Mouse (Mus musculus): ENCODE measurements around the gene Hook2. TPM values are rescaled to one million over a fixed set of nuclear protein-coding genes. Genes with fewer than 3 reads are reported as not detected.

Gene Hook2
- total RNA-seq, 1 experiment from 2014 or later: 8.6 TPM

Other genes with a start within 250 kb of the Hook2 start
- gene Nfix, start 190.3 kb upstream of the Hook2 start, total RNA-seq (2017): 1.7 and 3.4 TPM in 2 replicates
- gene Dand5, start 167.8 kb upstream of the Hook2 start, total RNA-seq (2017): 4.5 and 5.5 TPM in 2 replicates
- 14.1 and 16.7 TPM in 2 replicates for gene Gadd45gip1, start 159.1 kb upstream of the Hook2 start, total RNA-seq (2017)
- gene Rad23a, start 149.9 kb upstream of the Hook2 start, total RNA-seq (2017): 46.6 and 57.8 TPM in 2 replicates
- gene Calr, start 143.7 kb upstream of the Hook2 start, total RNA-seq (2017): 690 and 751 TPM in 2 replicates
- 50.7 and 56.2 TPM in 2 replicates for gene Farsa, start 133.6 kb upstream of the Hook2 start, total RNA-seq (2017)
- gene Syce2, start 118.5 kb upstream of the Hook2 start, total RNA-seq (2017): 4.4 and 5.5 TPM in 2 replicates
- gene Gcdh, start 96.7 kb upstream of the Hook2 start, total RNA-seq (2017): 21.0 and 21.5 TPM in 2 replicates
- gene Klf1, start 88.7 kb upstream of the Hook2 start, total RNA-seq (2017): not detected in 2 replicates
- gene Dnase2a, start 82.0 kb upstream of the Hook2 start, total RNA-seq (2017): 31.7 and 34.7 TPM in 2 replicates
- 0.12 and 0.23 TPM in 2 replicates for gene Mast1, start 53.2 kb upstream of the Hook2 start, total RNA-seq (2017)
- gene Rtbdn, start 43.6 kb upstream of the Hook2 start, total RNA-seq (2017): not detected in 2 replicates
- not detected in 2 replicates for gene Gm49661, start 21.2 kb upstream of the Hook2 start, total RNA-seq (2017)
- gene Prdx2, start 21.0 kb upstream of the Hook2 start, total RNA-seq (2017): 92.5 and 96.9 TPM in 2 replicates
- 26.5 and 36.0 TPM in 2 replicates for gene Rnaseh2a, start 20.8 kb upstream of the Hook2 start, total RNA-seq (2017)
- 867 and 1,013 TPM in 2 replicates for gene Junb, start 11.9 kb upstream of the Hook2 start, total RNA-seq (2017)
- gene Best2, start 23.9 kb downstream of the Hook2 start, total RNA-seq (2017): not detected in 2 replicates
- 38.9 and 43.1 TPM in 2 replicates for gene Asna1, start 34.7 kb downstream of the Hook2 start, total RNA-seq (2017)
- 124 and 193 TPM in 2 replicates for gene Trir, start 36.2 kb downstream of the Hook2 start, total RNA-seq (2017)
- 16.9 TPM in 2 replicates for gene Tnpo2, start 46.3 kb downstream of the Hook2 start, total RNA-seq (2017)
- 6.3 and 7.9 TPM in 2 replicates for gene Fbxw9, start 69.5 kb downstream of the Hook2 start, total RNA-seq (2017)
- gene Gm5741, start 77.4 kb downstream of the Hook2 start, total RNA-seq (2017): not detected in 2 replicates
- gene Dhps, start 81.2 kb downstream of the Hook2 start, total RNA-seq (2017): 41.9 and 48.2 TPM in 2 replicates
- gene Wdr83os, start 90.1 kb downstream of the Hook2 start, total RNA-seq (2017): 22.0 and 23.6 TPM in 2 replicates
- 15.8 and 17.6 TPM in 2 replicates for gene Wdr83, start 90.7 kb downstream of the Hook2 start, total RNA-seq (2017)
- gene Man2b1, start 92.7 kb downstream of the Hook2 start, total RNA-seq (2017): 192 and 197 TPM in 2 replicates
- not detected in 2 replicates for gene Zfp791, start 132.5 kb downstream of the Hook2 start, total RNA-seq (2017)
- not detected in 2 replicates for gene Cks1brt, start 161.3 kb downstream of the Hook2 start, total RNA-seq (2017)
- not detected in 2 replicates for gene Olfr371, start 235.4 kb downstream of the Hook2 start, total RNA-seq (2017)